Mouse (Mus musculus): ENCODE results near the gene Anks1. TPM values are rescaled to one million over a fixed set of nuclear protein-coding genes. Genes with fewer than 3 reads are reported as not detected.

Anks1 gene
- polyA plus RNA-seq, 1 experiment from 2014 or later, result 19.0 TPM

- Histone ChIP-seq H3K9ac (replicated peaks) (no peak overlapping the region), H3K4me2 (peak overlapping the region; percentile 19; the same call in 1 of the 2 replicates), H3K36me3 (no peaks in the 10 kb centered on the region), H3K4me1 (replicated peaks) (peaks cover 46% of the 10 kb centered on the region), H3K27me3 (0 out of 2 replicates have a peak, but pooled peaks cover 3% of the 10 kb centered on the region), H3K4me3 (replicated peaks) (no peak overlapping the region), H3K9me3 (peaks cover 5% of the 10 kb centered on the region; the same call in 1 of the 2 replicates), H3K27ac (0 out of 2 replicates have a peak overlapping the region, but pooled peaks have one; percentile 17)
- no peak for ATAC-seq (ENCODE audit: insufficient number of reproducible peaks, insufficient read depth, low FRiP score, low TSS enrichment, low read depth)
- 11% methylated on average over 3 of the region's 3 CpGs for WGBS
Measured at GRCm38 (mm10) chr17:28099086-28099485, 190.0 kb downstream of the Anks1 start.

- Histone ChIP-seq H3K4me1 (replicated peaks) (peaks cover 46% of the 10 kb centered on the region), H3K4me2 (no peak overlapping the region), H3K36me3 (no peaks in the 10 kb centered on the region), H3K27me3 (0 out of 2 replicates have a peak, but pooled peaks cover 3% of the 10 kb centered on the region), H3K4me3 (replicated peaks) (no peak overlapping the region), H3K9me3 (peaks cover 5% of the 10 kb centered on the region; the same call in 1 of the 2 replicates), H3K9ac (replicated peaks) (no peak overlapping the region), H3K27ac (no peak overlapping the region)
- ATAC-seq (ENCODE audit: insufficient number of reproducible peaks, insufficient read depth, low FRiP score, low TSS enrichment, low read depth), result no peak
- WGBS, result 77% methylated on average over 1 of the region's 1 CpGs
Measured at GRCm38 (mm10) chr17:28100669-28101068, 191.6 kb downstream of the Anks1 start.

GRCm38 (mm10) chr17:28101284-28101887 lies 192.3 kb downstream of the Anks1 start:
- no peak for ATAC-seq (ENCODE audit: insufficient number of reproducible peaks, insufficient read depth, low FRiP score, low TSS enrichment, low read depth)
- no peaks in the 10 kb centered on the region for H3K36me3 ChIP-seq
- no peak overlapping the region for H3K4me3 ChIP-seq (replicated peaks)
- WGBS, result 15% methylated on average over 12 of the region's 12 CpGs
- no peak overlapping the region for H3K9ac ChIP-seq (replicated peaks)
- peaks cover 45% of the 10 kb centered on the region for H3K4me1 ChIP-seq (replicated peaks)
- H3K9me3 ChIP-seq, result peaks cover 5% of the 10 kb centered on the region; the same call in 1 of the 2 replicates
- peak overlapping the region; percentile 50; the same call in 1 of the 2 replicates for H3K27ac ChIP-seq
- H3K4me2 ChIP-seq, result peak overlapping the region; percentile 6; the same call in 1 of the 2 replicates
- 0 out of 2 replicates have a peak, but pooled peaks cover 3% of the 10 kb centered on the region for H3K27me3 ChIP-seq

- peak overlapping the region; percentile 50; the same call in 1 of the 2 replicates for H3K27ac ChIP-seq
- no peak overlapping the region for H3K9ac ChIP-seq (replicated peaks)
- no peak overlapping the region for H3K4me3 ChIP-seq (replicated peaks)
- H3K4me2 ChIP-seq, result 0 out of 2 replicates have a peak overlapping the region, but pooled peaks have one; percentile 6
- H3K9me3 ChIP-seq, result peaks cover 5% of the 10 kb centered on the region; the same call in 1 of the 2 replicates
- H3K27me3 ChIP-seq, result 0 out of 2 replicates have a peak, but pooled peaks cover 7% of the 10 kb centered on the region
- WGBS, result 11% methylated on average over 10 of the region's 10 CpGs
- peaks cover 39% of the 10 kb centered on the region for H3K4me1 ChIP-seq (replicated peaks)
- H3K36me3 ChIP-seq, result no peaks in the 10 kb centered on the region
- ATAC-seq (ENCODE audit: insufficient number of reproducible peaks, insufficient read depth, low FRiP score, low TSS enrichment, low read depth), result no peak
Measured at GRCm38 (mm10) chr17:28101902-28102319, 192.8 kb downstream of the Anks1 start.

DNA sequence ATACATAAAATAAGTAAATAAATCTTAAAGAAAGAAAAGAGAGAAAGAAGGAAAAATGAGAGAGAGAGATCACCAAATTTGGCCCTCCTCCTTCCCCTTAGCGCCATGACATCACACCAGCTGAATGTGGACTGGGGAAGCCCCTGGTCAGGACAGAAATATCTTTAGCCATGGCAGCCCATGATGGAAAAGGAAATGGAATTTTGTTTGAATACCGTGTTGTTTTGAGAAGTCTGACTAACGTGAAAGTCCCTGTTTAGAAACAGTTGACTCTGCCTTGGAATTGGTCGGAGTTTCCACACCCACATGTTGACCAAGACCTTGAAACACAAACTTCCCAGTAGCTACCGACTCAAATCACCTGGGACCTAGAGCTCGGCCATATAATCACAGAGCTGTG lies 195.3 kb downstream of the Anks1 start:
- H3K9me3 ChIP-seq, result peaks cover 5% of the 10 kb centered on the region; the same call in 1 of the 2 replicates
- H3K9ac ChIP-seq (replicated peaks), result no peak overlapping the region
- H3K27me3 ChIP-seq, result peaks cover 7% of the 10 kb centered on the region; the same call in 1 of the 2 replicates
- 80% methylated on average over 6 of the region's 6 CpGs for WGBS
- no peak overlapping the region for H3K4me3 ChIP-seq (replicated peaks)
- no peak overlapping the region for H3K27ac ChIP-seq
- peaks cover 26% of the 10 kb centered on the region for H3K4me1 ChIP-seq (replicated peaks)
- H3K4me2 ChIP-seq, result no peak overlapping the region
- no peak for ATAC-seq (ENCODE audit: insufficient number of reproducible peaks, insufficient read depth, low FRiP score, low TSS enrichment, low read depth)
- H3K36me3 ChIP-seq, result no peaks in the 10 kb centered on the region

DNA sequence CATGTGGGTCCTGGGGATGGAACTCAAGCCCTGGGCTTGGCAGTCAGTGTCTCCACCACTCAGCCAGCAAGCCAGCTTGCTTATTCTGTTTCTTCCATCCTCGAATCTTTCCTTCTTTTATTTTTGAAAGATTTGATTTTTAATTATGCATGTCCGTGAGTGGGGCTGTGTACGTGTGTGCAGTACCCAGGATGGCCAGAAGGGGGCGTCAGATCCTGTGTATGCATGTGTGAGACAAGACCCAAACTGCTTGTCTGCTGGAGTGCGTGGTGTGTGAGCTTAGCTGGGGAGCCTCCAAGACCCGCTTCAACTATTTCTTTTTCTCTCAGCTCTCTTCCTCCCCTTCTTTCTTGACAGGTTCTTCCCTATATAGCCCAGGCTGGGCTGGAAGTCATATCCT lies 197.2 kb downstream of the Anks1 start:
- Histone ChIP-seq H3K36me3 (no peaks in the 10 kb centered on the region), H3K4me2 (no peak overlapping the region), H3K4me3 (replicated peaks) (no peak overlapping the region), H3K27me3 (peaks cover 7% of the 10 kb centered on the region; the same call in 1 of the 2 replicates), H3K9ac (replicated peaks) (no peak overlapping the region), H3K4me1 (replicated peaks) (peaks cover 34% of the 10 kb centered on the region), H3K9me3 (no peaks in the 10 kb centered on the region), H3K27ac (no peak overlapping the region)
- ATAC-seq (ENCODE audit: insufficient number of reproducible peaks, insufficient read depth, low FRiP score, low TSS enrichment, low read depth), result no peak
- WGBS, result 79% methylated on average over 6 of the region's 6 CpGs

- Histone ChIP-seq H3K9ac (replicated peaks) (no peak overlapping the region), H3K27me3 (peaks cover 7% of the 10 kb centered on the region; the same call in 1 of the 2 replicates), H3K9me3 (no peaks in the 10 kb centered on the region), H3K27ac (no peak overlapping the region), H3K4me2 (no peak overlapping the region), H3K4me3 (replicated peaks) (no peak overlapping the region), H3K4me1 (replicated peaks) (peaks cover 25% of the 10 kb centered on the region), H3K36me3 (no peaks in the 10 kb centered on the region)
- 13% methylated on average over 14 of the region's 14 CpGs for WGBS
- no peak for ATAC-seq (ENCODE audit: insufficient number of reproducible peaks, insufficient read depth, low FRiP score, low TSS enrichment, low read depth)
Measured at GRCm38 (mm10) chr17:28107275-28107674, 198.2 kb downstream of the Anks1 start.

- Histone ChIP-seq H3K27me3 (peaks cover 3% of the 10 kb centered on the region; the same call in 1 of the 2 replicates), H3K9me3 (no peaks in the 10 kb centered on the region), H3K4me2 (no peak overlapping the region), H3K36me3 (no peaks in the 10 kb centered on the region), H3K9ac (replicated peaks) (no peak overlapping the region), H3K27ac (no peak overlapping the region), H3K4me3 (replicated peaks) (no peak overlapping the region), H3K4me1 (replicated peaks) (peaks cover 27% of the 10 kb centered on the region)
- WGBS, result 88% methylated on average over 8 of the region's 8 CpGs
- ATAC-seq (ENCODE audit: insufficient number of reproducible peaks, insufficient read depth, low FRiP score, low TSS enrichment, low read depth), result no peak
Measured at GRCm38 (mm10) chr17:28112266-28112665, 203.2 kb downstream of the Anks1 start.

Other genes starting within 250 kb of the Anks1 start
- gene Spdef, start 180.4 kb upstream of the Anks1 start, polyA plus RNA-seq (2016; fragmentation: Nextera tagmentation; extraction: Ambion mirVana), result 0.21 and 0.36 TPM in 2 replicates
- gene D17Wsu92e, start 88.7 kb upstream of the Anks1 start, polyA plus RNA-seq (2016; fragmentation: Nextera tagmentation; extraction: Ambion mirVana), result 18.2 and 18.6 TPM in 2 replicates
- 364 and 379 TPM in 2 replicates for gene Snrpc, start 71.2 kb upstream of the Anks1 start, polyA plus RNA-seq (2016; fragmentation: Nextera tagmentation; extraction: Ambion mirVana)
- 9.3 and 10.3 TPM in 2 replicates for gene Uhrf1bp1, start 52.9 kb upstream of the Anks1 start, polyA plus RNA-seq (2016; fragmentation: Nextera tagmentation; extraction: Ambion mirVana)
- 101 and 115 TPM in 2 replicates for gene Taf11, start 538 bp downstream of the Anks1 start, polyA plus RNA-seq (2016; fragmentation: Nextera tagmentation; extraction: Ambion mirVana)
- gene Tcp11, start 171.3 kb downstream of the Anks1 start, polyA plus RNA-seq (2016; fragmentation: Nextera tagmentation; extraction: Ambion mirVana), result 1.2 and 1.4 TPM in 2 replicates
- 8.7 and 12.0 TPM in 2 replicates for gene Scube3, start 232.8 kb downstream of the Anks1 start, polyA plus RNA-seq (2016; fragmentation: Nextera tagmentation; extraction: Ambion mirVana)

All from limb, embryonic 12.5 days (tissue).